8 mouse cellular contexts compared by ENCODE assay signal in the genomic region with DNA sequence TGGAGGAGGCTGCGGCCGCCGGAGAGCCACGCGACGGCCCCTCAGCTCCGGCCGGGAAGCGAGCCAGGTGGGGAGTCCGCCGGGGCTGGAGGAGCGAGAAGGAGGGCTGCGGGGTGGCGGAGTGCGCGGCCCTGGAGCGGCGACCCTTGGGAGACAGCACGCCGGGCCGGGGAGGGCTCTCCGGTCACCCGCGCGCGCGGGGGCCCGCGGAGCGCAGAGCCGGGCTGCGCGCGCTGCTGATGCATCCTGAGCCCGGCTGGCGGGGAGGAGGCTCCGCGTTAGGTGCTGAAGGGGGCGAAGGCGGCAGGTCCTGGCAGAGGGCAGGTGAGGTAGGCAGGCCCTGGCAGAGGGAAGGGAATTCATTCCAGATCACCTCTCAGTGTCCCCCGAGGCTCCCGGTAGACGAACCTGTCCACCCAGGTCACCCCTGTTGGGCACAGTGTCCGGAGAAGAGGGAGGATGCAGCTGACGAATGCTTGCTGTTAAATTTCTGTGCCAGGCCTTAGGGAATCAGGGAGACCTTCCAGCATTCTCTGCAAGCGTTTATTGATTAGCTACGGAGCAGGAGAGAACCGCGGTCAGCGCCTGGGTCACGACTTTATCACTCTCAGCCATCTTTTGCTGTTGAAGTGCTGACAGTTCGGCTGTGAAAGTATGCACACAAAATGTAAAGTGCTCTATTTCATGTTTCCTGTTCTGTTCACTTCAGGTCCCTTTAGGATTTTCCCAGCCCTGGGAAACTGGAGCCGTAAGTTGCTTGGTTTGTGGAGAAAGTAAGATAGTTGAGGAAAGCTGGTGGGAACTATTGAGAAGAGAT. TPM values are rescaled to one million over a fixed set of nuclear protein-coding genes. Genes with fewer than 3 reads are reported as not detected.
DNase-seq lines count a peak whose midpoint lies in the region; ATAC-seq and TF ChIP-seq lines count a peak whose summit lies in the region.

No protein-coding gene starts in this region.

- no peak for TF ChIP-seq CTCF in E14TG2a.4 (conservative IDR thresholded peaks at IDR 0.05; ENCODE audit: low read length)

- DNase-seq in adrenal gland, postnatal 14 days = peak; percentile 84
- DNase-seq in hindbrain, embryonic 10.5 days (ENCODE audit: low spot score) = peak; percentile 73
- DNase-seq in layer of hippocampus, adult 9-11 months = peak; percentile 46
- peak; percentile 54 for DNase-seq in lung, postnatal 25 days (ENCODE audit: low spot score)
- DNase-seq in right cerebral cortex, postnatal 14 days = peak; percentile 56
- DNase-seq in adipocyte (ENCODE audit: low spot score) = no peak

- no peaks in the 10 kb centered on the region for H3K9me3 ChIP-seq in E14TG2a.4 (ENCODE audit: low read length)
- no peaks in the 10 kb centered on the region for H3K9me3 ChIP-seq in embryonic facial prominence, embryonic 13.5 days
- no peaks in the 10 kb centered on the region for H3K9me3 ChIP-seq in hindbrain, embryonic 10.5 days

- ATAC-seq in embryonic facial prominence, embryonic 13.5 days (ENCODE audit: insufficient number of reproducible peaks, insufficient read depth, low FRiP score, low TSS enrichment, low read depth) = peak; percentile 57

- H3K4me2 ChIP-seq in embryonic facial prominence, embryonic 13.5 days = peak overlapping the region; percentile 79

- peaks cover 9% of the 10 kb centered on the region; the same call in 1 of the 2 replicates for H3K36me3 ChIP-seq in E14TG2a.4 (ENCODE audit: insufficient read depth, low read length)
- no peaks in the 10 kb centered on the region for H3K36me3 ChIP-seq in embryonic facial prominence, embryonic 13.5 days
- H3K36me3 ChIP-seq in hindbrain, embryonic 10.5 days = no peaks in the 10 kb centered on the region

- peak overlapping the region; percentile 94 for H3K27ac ChIP-seq in embryonic facial prominence, embryonic 13.5 days
- peak overlapping the region; percentile 95 for H3K27ac ChIP-seq in hindbrain, embryonic 10.5 days

- peak overlapping the region; percentile 94 for H3K4me3 ChIP-seq in E14TG2a.4 (replicated peaks; ENCODE audit: low read length)
- H3K4me3 ChIP-seq in embryonic facial prominence, embryonic 13.5 days = peak overlapping the region; percentile 86
- H3K4me3 ChIP-seq in hindbrain, embryonic 10.5 days = peak overlapping the region; percentile 90

- H3K4me1 ChIP-seq in E14TG2a.4 (replicated peaks; ENCODE audit: low read depth, low read length) = peaks cover 50% of the 10 kb centered on the region
- peaks cover 14% of the 10 kb centered on the region for H3K4me1 ChIP-seq in embryonic facial prominence, embryonic 13.5 days
- H3K4me1 ChIP-seq in hindbrain, embryonic 10.5 days (replicated peaks) = peaks cover 18% of the 10 kb centered on the region

- H3K9ac ChIP-seq in embryonic facial prominence, embryonic 13.5 days = peak overlapping the region; percentile 96

- under 1% methylated on average over 53 of the region's 53 CpGs for WGBS in embryonic facial prominence, embryonic 13.5 days
- 1% methylated on average over 53 of the region's 53 CpGs for WGBS in hindbrain, embryonic 10.5 days

- peaks cover 6% of the 10 kb centered on the region; the same call in 1 of the 2 replicates for H3K27me3 ChIP-seq in E14TG2a.4 (ENCODE audit: insufficient read depth, low read length)
- no peaks in the 10 kb centered on the region for H3K27me3 ChIP-seq in embryonic facial prominence, embryonic 13.5 days
- H3K27me3 ChIP-seq in hindbrain, embryonic 10.5 days (ENCODE audit: insufficient read depth, poor library complexity, severe bottlenecking) = peaks cover 4% of the 10 kb centered on the region; the same call in 1 of the 2 replicates

RNA-seq across cellular contexts. Expression of gene Dtnb, which starts 0.6 kb away (rescaled TPM):
- total RNA-seq in adrenal gland, postnatal 14 days (2021) = 26.0 and 37.0 TPM in 2 replicates
- polyA plus RNA-seq in embryonic facial prominence, embryonic 13.5 days (2015; fragmentation: Nextera tagmentation; extraction: Ambion mirVana) = 45.3 and 49.6 TPM in 2 replicates
- 36.0 and 36.7 TPM in 2 replicates for polyA plus RNA-seq in hindbrain, embryonic 10.5 days (2016; fragmentation: Nextera tagmentation; extraction: Ambion mirVana)
